Mouse (Mus musculus): ENCODE results near the gene Dpep3.

DNA sequence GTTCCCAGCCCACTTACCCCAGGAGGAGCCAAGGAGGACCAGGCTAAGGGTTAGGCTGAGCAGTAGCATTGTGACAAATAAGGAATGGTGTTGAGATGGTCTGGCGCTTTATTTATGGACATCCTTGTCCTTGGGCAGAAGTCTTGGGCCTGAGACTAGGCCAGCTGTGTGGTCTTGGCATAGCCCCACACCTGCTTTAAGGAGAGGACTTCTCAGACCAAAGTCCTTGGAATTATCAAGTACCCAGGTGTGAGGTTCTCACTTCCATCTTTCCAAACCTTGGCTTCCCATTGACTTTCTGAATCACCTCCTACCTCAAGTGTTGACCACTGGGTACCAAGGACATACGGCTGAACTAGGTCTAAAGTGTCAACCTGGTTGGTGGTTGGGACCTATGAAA, 45.5 kb downstream of the Dpep3 start, which contains the start of gene Ctrl:
- no peak for TF ChIP-seq CTCF (IDR thresholded peaks at IDR 0.05)
- TF ChIP-seq POLR2A (IDR thresholded peaks at IDR 0.05; ENCODE audit: insufficient read depth, low read depth, low read length) = no peak
- TF ChIP-seq EP300 (IDR thresholded peaks at IDR 0.05; ENCODE audit: insufficient read depth, low read depth, low read length) = no peak
